Comparison of ENCODE assay signal across 12 mouse cellular contexts in genomic region chr9:23041537-23042472, GRCm38 (mm10).
A peak's percentile ranks its signal among the peaks of the same experiment; 100 is the strongest.
DNase-seq lines count a peak whose midpoint lies in the region; ATAC-seq lines count a peak whose summit lies in the region.
"Had no signal": no experiment of that assay in that cellular context is flagged by ENCODE, and none has a peak within 500 bp of the region (broad histone marks: within the 10 kb centered on the region; RNA-seq: fewer than 3 reads in every experiment).

No protein-coding gene starts in this region.

- H3K9ac ChIP-seq in limb, embryonic 12.5 days (replicated peaks), result no peak overlapping the region
- no peak overlapping the region for H3K9ac ChIP-seq in forebrain, embryonic 14.5 days (ENCODE audit: low read length)
- H3K9ac ChIP-seq: liver, embryonic 12.5 days had no signal

- 53% methylated on average over 22 of the region's 22 CpGs for WGBS in limb, embryonic 12.5 days
- 79% methylated on average over 22 of the region's 22 CpGs for WGBS in forebrain, embryonic 14.5 days
- WGBS in forebrain, embryonic 10.5 days, result 83% methylated on average over 22 of the region's 22 CpGs

- H3K4me1 ChIP-seq in limb, embryonic 12.5 days (replicated peaks), result peaks cover 40% of the 10 kb centered on the region
- no peaks in the 10 kb centered on the region; the same call in 1 of the 2 replicates for H3K4me1 ChIP-seq in forebrain, embryonic 14.5 days (ENCODE audit: control insufficient read depth, insufficient read depth, low read length)
- H3K4me1 ChIP-seq in forebrain, embryonic 10.5 days, result peaks cover 22% of the 10 kb centered on the region
- H3K4me1 ChIP-seq: liver, embryonic 12.5 days had no signal

- H3K4me2 ChIP-seq in limb, embryonic 12.5 days, result no peak overlapping the region
- no peak overlapping the region for H3K4me2 ChIP-seq in forebrain, embryonic 14.5 days (ENCODE audit: low read length)
- H3K4me2 ChIP-seq: liver, embryonic 12.5 days had no signal

- H3K27ac ChIP-seq in limb, embryonic 12.5 days, result 0 out of 2 replicates have a peak overlapping the region, but pooled peaks have one; percentile 41
- no peak overlapping the region for H3K27ac ChIP-seq in forebrain, embryonic 14.5 days (ENCODE audit: low read depth, low read length)
- no peak overlapping the region for H3K27ac ChIP-seq in forebrain, embryonic 10.5 days
- H3K27ac ChIP-seq: gastrocnemius, adult 2 months; liver, embryonic 12.5 days; midbrain, embryonic 10.5 days had no signal

- no peaks in the 10 kb centered on the region for H3K9me3 ChIP-seq in limb, embryonic 12.5 days
- no peaks in the 10 kb centered on the region for H3K9me3 ChIP-seq in forebrain, embryonic 14.5 days (replicated peaks; ENCODE audit: control insufficient read depth, low read length)
- H3K9me3 ChIP-seq in forebrain, embryonic 10.5 days, result no peaks in the 10 kb centered on the region
- H3K9me3 ChIP-seq: liver, embryonic 12.5 days; midbrain, embryonic 10.5 days had no signal

- no peaks in the 10 kb centered on the region for H3K36me3 ChIP-seq in limb, embryonic 12.5 days
- H3K36me3 ChIP-seq in forebrain, embryonic 14.5 days (ENCODE audit: control insufficient read depth, insufficient read depth, low read length), result no peaks in the 10 kb centered on the region
- no peaks in the 10 kb centered on the region for H3K36me3 ChIP-seq in forebrain, embryonic 10.5 days (replicated peaks)
- H3K36me3 ChIP-seq: liver, embryonic 12.5 days; midbrain, embryonic 10.5 days had no signal

- no peak overlapping the region for H3K4me3 ChIP-seq in limb, embryonic 12.5 days (replicated peaks)
- no peak overlapping the region for H3K4me3 ChIP-seq in forebrain, embryonic 14.5 days (ENCODE audit: low read depth, low read length)
- no peak overlapping the region for H3K4me3 ChIP-seq in forebrain, embryonic 10.5 days
- H3K4me3 ChIP-seq: gastrocnemius, adult 2 months; liver, embryonic 12.5 days; midbrain, embryonic 10.5 days had no signal

- peak; percentile 8 to 19 for DNase-seq in kidney, adult 8-10 months
- no peak for DNase-seq in kidney, postnatal 14 days
- peak; percentile 80 for DNase-seq in adrenal gland, postnatal 10 days
- DNase-seq in embryo, embryonic 11 days, result peak; percentile 31
- DNase-seq in forebrain, embryonic 14.5 days (ENCODE audit: low spot score), result no peak
- no peak for DNase-seq in forebrain, embryonic 10.5 days (ENCODE audit: extremely low spot score, low spot score)
- DNase-seq: gastrocnemius, adult 2 months; retina, postnatal 1 day had no signal

- H3K27me3 ChIP-seq in limb, embryonic 12.5 days, result 0 out of 2 replicates have a peak, but pooled peaks cover 7% of the 10 kb centered on the region
- H3K27me3 ChIP-seq in forebrain, embryonic 14.5 days (replicated peaks; ENCODE audit: control insufficient read depth, insufficient read depth, low read length), result no peaks in the 10 kb centered on the region
- H3K27me3 ChIP-seq in forebrain, embryonic 10.5 days (ENCODE audit: poor library complexity, severe bottlenecking), result peaks cover 28% of the 10 kb centered on the region

- no peak for ATAC-seq in limb, embryonic 12.5 days (ENCODE audit: insufficient number of reproducible peaks, insufficient read depth, low FRiP score, low TSS enrichment, low read depth)
- no peak for ATAC-seq in forebrain, embryonic 14.5 days
- ATAC-seq: hindbrain, embryonic 16.5 days; liver, embryonic 12.5 days had no signal

Comparison
In these comparisons a context has a peak if more than half of its experiments do, and no peak if none do; other contexts are left out.
1. DNase-seq: peak in kidney, adult 8-10 months (2 of 2), adrenal gland, postnatal 10 days (single experiment) and embryo, embryonic 11 days (single experiment); none in kidney, postnatal 14 days (single experiment), forebrain, embryonic 14.5 days (single experiment) and forebrain, embryonic 10.5 days (single experiment).